Mouse (Mus musculus): ENCODE data around the gene Zfr. TPM values are rescaled to one million over a fixed set of nuclear protein-coding genes. Genes with fewer than 3 reads are reported as not detected.
A peak's percentile ranks its signal among the peaks of the same experiment; 100 is the strongest.

Zfr gene
- polyA plus RNA-seq, 1 experiment, result 35.9 TPM

GRCm38 (mm10) chr15:12135368-12135767, 17.7 kb downstream of the Zfr start:
- Histone ChIP-seq H3ac (ENCODE audit: control insufficient read depth, insufficient read length) (no peak overlapping the region), H3K36me3 (ENCODE audit: control insufficient read depth, insufficient read depth) (peaks cover 30% of the 10 kb centered on the region), H3K27me3 (ENCODE audit: control insufficient read depth, insufficient read depth, insufficient read length) (no peaks in the 10 kb centered on the region), H3K4me3 (no peak overlapping the region), H3K4me2 (ENCODE audit: low read depth) (no peak overlapping the region), H3K79me2 (ENCODE audit: control insufficient read depth, insufficient read depth) (peaks cover 96% of the 10 kb centered on the region)
- TF ChIP-seq POLR2A (IDR thresholded peaks at IDR 0.05; ENCODE audit: insufficient read length, low read depth) (no peak), MYOD1 (IDR thresholded peaks at IDR 0.05; ENCODE audit: control insufficient read depth in 1 of 3, insufficient read length in 2 of 3, low read depth in 2 of 3) (no peak), CEBPB (IDR thresholded peaks at IDR 0.05; ENCODE audit: insufficient read depth, poor library complexity, severe bottlenecking) (no peak), REST (IDR thresholded peaks at IDR 0.05; ENCODE audit: insufficient read depth, insufficient read length) (no peak), POLR2AphosphoS2 (IDR thresholded peaks at IDR 0.05; ENCODE audit: insufficient read length, low read depth) (no peak), USF1 (IDR thresholded peaks at IDR 0.05; ENCODE audit: low read depth) (no peak)

GRCm38 (mm10) chr15:12136371-12136770, 18.7 kb downstream of the Zfr start:
- Histone ChIP-seq H3K27me3 (ENCODE audit: control insufficient read depth, insufficient read depth, insufficient read length) (no peaks in the 10 kb centered on the region), H3K79me2 (ENCODE audit: control insufficient read depth, insufficient read depth) (peaks cover 96% of the 10 kb centered on the region), H3K4me2 (ENCODE audit: low read depth) (no peak overlapping the region), H3K36me3 (ENCODE audit: control insufficient read depth, insufficient read depth) (peaks cover 41% of the 10 kb centered on the region), H3K4me3 (no peak overlapping the region), H3ac (ENCODE audit: control insufficient read depth, insufficient read length) (no peak overlapping the region)
- TF ChIP-seq MYOG (IDR thresholded peaks at IDR 0.05; ENCODE audit: control insufficient read depth in 1 of 3, insufficient read depth in 1 of 3, insufficient read length in 2 of 3, low read depth in 2 of 3) (peak; percentile 77 to 100 (median 100)), TCF3 (IDR thresholded peaks at IDR 0.05; ENCODE audit: insufficient read length, low read depth) (peak; percentile 100), POLR2A (IDR thresholded peaks at IDR 0.05; ENCODE audit: insufficient read length, low read depth) (peak; percentile 18), POLR2AphosphoS2 (IDR thresholded peaks at IDR 0.05; ENCODE audit: insufficient read length, low read depth) (peak; percentile 32), CEBPB (IDR thresholded peaks at IDR 0.05; ENCODE audit: insufficient read depth, poor library complexity, severe bottlenecking) (no peak), TCF12 (IDR thresholded peaks at IDR 0.05; ENCODE audit: insufficient read depth, poor library complexity, severe bottlenecking) (peak; percentile 99), MAX (IDR thresholded peaks at IDR 0.05; ENCODE audit: low read depth) (no peak), E2F4 (IDR thresholded peaks at IDR 0.05; ENCODE audit: insufficient read depth) (no peak), REST (IDR thresholded peaks at IDR 0.05; ENCODE audit: insufficient read depth, insufficient read length) (no peak), MYOD1 (IDR thresholded peaks at IDR 0.05; ENCODE audit: control insufficient read depth in 1 of 3, insufficient read length in 2 of 3, low read depth in 2 of 3) (peak; percentile 68 to 100 (median 100)), USF1 (IDR thresholded peaks at IDR 0.05; ENCODE audit: low read depth) (no peak), SRF (IDR thresholded peaks at IDR 0.05; ENCODE audit: control insufficient read depth, insufficient read length, low read depth) (peak; percentile 52)

- Histone ChIP-seq H3K79me2 (ENCODE audit: control insufficient read depth, insufficient read depth) (peaks cover 93% of the 10 kb centered on the region), H3K36me3 (ENCODE audit: control insufficient read depth, insufficient read depth) (peaks cover 72% of the 10 kb centered on the region), H3ac (ENCODE audit: control insufficient read depth, insufficient read length) (no peak overlapping the region), H3K27me3 (ENCODE audit: control insufficient read depth, insufficient read depth, insufficient read length) (no peaks in the 10 kb centered on the region), H3K4me3 (no peak overlapping the region), H3K4me2 (ENCODE audit: low read depth) (no peak overlapping the region)
- no peak for TF ChIP-seq E2F4 (IDR thresholded peaks at IDR 0.05; ENCODE audit: insufficient read depth)
- no peak for TF ChIP-seq TCF12 (IDR thresholded peaks at IDR 0.05; ENCODE audit: insufficient read depth, poor library complexity, severe bottlenecking)
- TF ChIP-seq SRF (IDR thresholded peaks at IDR 0.05; ENCODE audit: control insufficient read depth, insufficient read length, low read depth), result no peak
- TF ChIP-seq MAX (IDR thresholded peaks at IDR 0.05; ENCODE audit: low read depth), result no peak
- TF ChIP-seq MYOG (IDR thresholded peaks at IDR 0.05; ENCODE audit: control insufficient read depth in 1 of 3, insufficient read depth in 1 of 3, insufficient read length in 2 of 3, low read depth in 2 of 3), result no peak
- no peak for TF ChIP-seq REST (IDR thresholded peaks at IDR 0.05; ENCODE audit: insufficient read depth, insufficient read length)
- TF ChIP-seq POLR2AphosphoS2 (IDR thresholded peaks at IDR 0.05; ENCODE audit: insufficient read length, low read depth), result no peak
- no peak for TF ChIP-seq TCF3 (IDR thresholded peaks at IDR 0.05; ENCODE audit: insufficient read length, low read depth)
- TF ChIP-seq USF1 (IDR thresholded peaks at IDR 0.05; ENCODE audit: low read depth), result no peak
- no peak for TF ChIP-seq CEBPB (IDR thresholded peaks at IDR 0.05; ENCODE audit: insufficient read depth, poor library complexity, severe bottlenecking)
- no peak for TF ChIP-seq MYOD1 (IDR thresholded peaks at IDR 0.05; ENCODE audit: control insufficient read depth in 1 of 3, insufficient read length in 2 of 3, low read depth in 2 of 3)
- TF ChIP-seq POLR2A (IDR thresholded peaks at IDR 0.05; ENCODE audit: insufficient read length, low read depth), result no peak
These were observed 23.5 kb downstream of the Zfr start for GRCm38 (mm10) chr15:12140985-12141729.

- H3K4me3 ChIP-seq, result no peak overlapping the region
- no peak overlapping the region for H3ac ChIP-seq (ENCODE audit: control insufficient read depth, insufficient read length)
- peaks cover 80% of the 10 kb centered on the region for H3K36me3 ChIP-seq (ENCODE audit: control insufficient read depth, insufficient read depth)
- peaks cover 39% of the 10 kb centered on the region for H3K79me2 ChIP-seq (ENCODE audit: control insufficient read depth, insufficient read depth)
- H3K4me2 ChIP-seq (ENCODE audit: low read depth), result no peak overlapping the region
- TF ChIP-seq TCF12 (IDR thresholded peaks at IDR 0.05; ENCODE audit: insufficient read depth, poor library complexity, severe bottlenecking) (no peak), POLR2A (IDR thresholded peaks at IDR 0.05; ENCODE audit: insufficient read length, low read depth) (no peak), SRF (IDR thresholded peaks at IDR 0.05; ENCODE audit: control insufficient read depth, insufficient read length, low read depth) (no peak), E2F4 (IDR thresholded peaks at IDR 0.05; ENCODE audit: insufficient read depth) (no peak), POLR2AphosphoS2 (IDR thresholded peaks at IDR 0.05; ENCODE audit: insufficient read length, low read depth) (no peak), USF1 (IDR thresholded peaks at IDR 0.05; ENCODE audit: low read depth) (no peak), MAX (IDR thresholded peaks at IDR 0.05; ENCODE audit: low read depth) (no peak), CEBPB (IDR thresholded peaks at IDR 0.05; ENCODE audit: insufficient read depth, poor library complexity, severe bottlenecking) (no peak), REST (IDR thresholded peaks at IDR 0.05; ENCODE audit: insufficient read depth, insufficient read length) (no peak), MYOD1 (IDR thresholded peaks at IDR 0.05; ENCODE audit: control insufficient read depth in 1 of 3, insufficient read length in 2 of 3, low read depth in 2 of 3) (no peak), MYOG (IDR thresholded peaks at IDR 0.05; ENCODE audit: control insufficient read depth in 1 of 3, insufficient read depth in 1 of 3, insufficient read length in 2 of 3, low read depth in 2 of 3) (no peak), TCF3 (IDR thresholded peaks at IDR 0.05; ENCODE audit: insufficient read length, low read depth) (no peak)
- H3K27me3 ChIP-seq (ENCODE audit: control insufficient read depth, insufficient read depth, insufficient read length), result no peaks in the 10 kb centered on the region
These were observed 29.8 kb downstream of the Zfr start for GRCm38 (mm10) chr15:12147423-12147822.
